Mouse (Mus musculus) gastrocnemius, postnatal 10 days (tissue): ENCODE data around the gene Cnnm1. TPM values are rescaled to one million over a fixed set of nuclear protein-coding genes. Genes with fewer than 3 reads are reported as not detected.

Experiments used
- DNase-seq: peaks from one replicate; pipeline ENCODE4 v3.0.0; 2021; ENCODE audit warnings: mixed read lengths
- long read RNA-seq, 2 experiments: library from polyadenylated mRNA; stranded (forward); transcript quantifications; one replicate each; pipeline ENCODE4 v2.0.0; 2021
- total RNA-seq, 2 experiments: library from RNA; stranded (reverse); gene quantifications; 2 replicates each; pipeline ENCODE4 v1.2.3; 2021

Cnnm1 gene
- total RNA-seq: under 1 TPM; 0.28 to 0.29 TPM
- long read RNA-seq, experiment 1, full-length matches to known transcripts: 1 of 1 reads
- long read RNA-seq, experiment 1, partial matches to known transcripts: 0 of 1 reads
- long read RNA-seq, experiment 1, other reads (novel, unspliced or antisense): 0 of 1 reads
- long read RNA-seq, experiment 2: 0 reads

GRCm38 (mm10) chr19:43440112-43440737 is at the start of gene Cnnm1:
Gene Cnnm1, plus strand, starts transcription at chr19:43440436.
- peak; percentile 33 for DNase-seq

GRCm38 (mm10) chr19:43396327-43396726 is 43.9 kb upstream of the Cnnm1 start:
- peak; percentile 21 for DNase-seq

DNA sequence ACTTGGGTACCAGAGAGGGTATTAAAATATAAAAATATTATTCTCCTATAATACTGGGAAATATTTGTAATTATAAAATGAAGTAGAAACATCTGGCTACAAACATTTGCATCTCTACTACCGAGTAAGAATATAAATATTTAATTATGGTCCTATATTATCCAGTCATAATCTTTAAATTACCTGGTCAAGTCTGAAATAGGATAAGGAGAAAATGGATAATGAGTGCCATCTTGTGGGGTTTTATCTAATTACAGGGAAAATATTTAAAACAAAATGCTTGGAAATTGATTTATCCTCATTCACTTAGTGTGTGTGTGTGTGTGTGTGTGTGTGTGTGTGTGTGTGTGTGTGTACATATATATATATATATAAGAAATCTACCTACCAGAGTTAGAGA is 33.1 kb upstream of the Cnnm1 start:
- DNase-seq: no peak

DNA sequence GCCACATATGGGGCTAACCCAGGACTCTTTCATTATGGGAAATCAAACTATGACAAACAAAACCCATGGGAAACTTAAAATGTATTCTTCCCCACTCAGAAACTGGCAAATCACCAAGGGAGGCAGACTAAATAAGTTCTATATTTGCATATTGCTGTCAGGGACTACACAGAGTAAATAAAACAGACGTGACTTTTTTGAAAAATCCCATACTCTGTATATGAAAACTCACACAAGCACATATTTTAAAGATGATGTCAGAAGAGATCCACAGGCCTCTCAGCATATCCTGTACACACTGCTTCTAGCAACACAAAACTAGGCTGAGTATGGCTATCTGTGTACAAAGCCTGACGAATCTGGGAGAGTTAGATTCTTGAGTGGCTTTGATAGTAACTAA is 24.7 kb upstream of the Cnnm1 start:
- no peak for DNase-seq

GRCm38 (mm10) chr19:43420506-43420905 is 19.7 kb upstream of the Cnnm1 start:
- no peak for DNase-seq

DNA sequence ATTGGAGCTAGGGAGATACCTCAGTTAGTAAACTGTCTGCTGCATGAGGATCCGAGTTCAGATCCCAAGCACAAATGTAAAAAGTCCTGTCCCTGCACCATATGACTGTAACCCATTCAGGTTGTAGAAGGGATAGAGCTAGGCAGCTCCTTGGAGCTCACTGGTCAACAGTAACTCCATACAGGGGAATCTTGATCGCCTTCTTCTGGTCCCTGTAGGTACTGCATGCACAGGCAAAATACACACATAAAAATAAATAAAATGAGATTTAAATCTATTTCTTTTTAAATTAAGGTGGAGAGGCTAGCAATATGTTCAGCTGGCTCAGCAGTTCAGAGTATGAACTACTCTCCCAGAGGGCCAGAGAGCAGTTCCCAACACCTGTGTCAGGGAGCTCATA is 16.2 kb upstream of the Cnnm1 start:
- DNase-seq: no peak

DNA sequence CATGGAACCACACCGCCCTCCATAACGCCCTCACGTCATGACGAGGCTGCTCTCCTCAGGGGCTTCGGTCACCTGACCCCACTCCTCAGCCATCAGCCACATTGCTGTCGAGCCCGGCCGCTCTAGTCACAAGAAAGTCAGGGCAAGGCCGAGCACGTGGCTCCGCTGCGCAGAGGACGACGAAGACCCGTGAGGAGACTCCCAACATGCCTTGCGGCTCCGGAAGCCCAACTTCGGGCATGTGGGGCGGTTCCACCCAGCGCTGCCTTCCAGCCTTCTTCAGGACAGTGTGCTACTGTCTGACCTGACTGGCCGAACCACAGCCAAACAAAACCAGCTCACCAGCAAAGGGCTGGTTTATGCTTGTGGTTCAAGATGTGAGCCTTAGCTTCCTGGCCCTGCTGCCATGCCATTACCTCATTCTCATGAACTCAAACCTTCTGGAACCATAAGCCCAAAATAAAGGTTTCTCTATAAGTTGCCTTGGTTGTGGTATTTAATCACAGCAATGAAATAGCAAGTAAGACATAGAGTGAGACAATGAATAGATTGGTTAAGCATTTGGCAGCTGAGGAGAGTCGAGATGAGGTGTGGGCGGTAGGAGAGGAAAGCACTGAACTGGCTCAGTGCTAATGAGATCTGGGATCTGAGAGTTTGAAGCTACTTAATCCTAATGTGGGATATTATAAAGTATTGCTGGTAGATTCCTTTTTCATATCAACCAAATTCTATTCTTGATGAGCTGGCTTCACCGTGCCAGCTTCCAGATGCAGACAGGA is 12.6 kb upstream of the Cnnm1 start:
- DNase-seq: no peak

- no peak for DNase-seq
Measured at GRCm38 (mm10) chr19:43439246-43439645, 990 bp upstream of the Cnnm1 start.

- peak; percentile 29 for DNase-seq
Measured at GRCm38 (mm10) chr19:43440768-43441660, 778 bp downstream of the Cnnm1 start.

- no peak for DNase-seq
Measured at GRCm38 (mm10) chr19:43441661-43441990, 1.4 kb downstream of the Cnnm1 start.

DNA sequence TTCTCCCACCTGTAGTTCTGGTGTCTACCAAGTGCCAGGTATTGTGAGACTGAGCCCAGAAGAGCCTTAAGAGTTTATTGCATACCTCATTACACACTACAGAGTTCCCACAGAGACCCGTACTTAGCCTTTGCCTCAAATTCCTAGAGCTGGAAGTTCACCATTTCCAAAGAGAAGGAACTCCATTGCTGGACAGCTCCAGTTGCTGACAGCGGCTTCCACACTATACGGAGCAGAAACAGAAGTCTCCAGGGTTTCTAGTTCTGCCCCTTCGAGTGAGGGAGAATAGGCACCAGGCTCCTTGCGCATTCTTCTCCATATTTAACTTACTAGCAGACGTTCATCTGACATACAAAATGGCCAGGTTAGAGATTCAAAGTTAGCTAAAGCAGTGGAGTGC is 2.0 kb downstream of the Cnnm1 start:
- DNase-seq: no peak

- DNase-seq: no peak
Measured at GRCm38 (mm10) chr19:43442906-43443305, 2.7 kb downstream of the Cnnm1 start.

DNA sequence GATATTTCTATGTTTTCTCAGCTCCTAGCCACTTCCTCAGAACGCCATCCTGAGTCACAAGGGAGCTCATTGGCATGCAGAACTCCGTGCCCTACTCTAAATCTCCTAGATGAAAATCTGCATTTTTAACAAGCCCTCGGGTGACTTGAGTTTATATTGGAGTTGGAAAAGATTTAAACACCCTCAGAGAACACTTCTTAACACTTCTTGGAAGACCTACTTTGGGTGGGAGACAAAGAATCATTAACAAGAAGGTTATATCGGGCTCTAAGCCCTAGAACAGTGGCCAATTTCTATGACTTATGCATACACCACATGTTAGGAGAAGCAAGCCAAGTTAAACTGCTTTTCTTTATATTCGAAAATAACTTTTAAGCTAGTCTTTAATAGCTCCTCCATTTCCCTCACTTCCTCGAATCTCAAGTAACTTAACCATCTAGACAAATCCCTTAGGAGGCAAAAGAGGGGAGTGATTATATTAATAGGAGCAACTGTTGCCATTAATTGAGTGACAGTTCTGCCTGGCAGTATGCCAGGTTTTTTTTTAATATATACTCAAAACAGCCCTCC is 4.5 kb downstream of the Cnnm1 start:
- no peak for DNase-seq

- DNase-seq: no peak
Measured at GRCm38 (mm10) chr19:43451563-43451962, 11.3 kb downstream of the Cnnm1 start.

DNA sequence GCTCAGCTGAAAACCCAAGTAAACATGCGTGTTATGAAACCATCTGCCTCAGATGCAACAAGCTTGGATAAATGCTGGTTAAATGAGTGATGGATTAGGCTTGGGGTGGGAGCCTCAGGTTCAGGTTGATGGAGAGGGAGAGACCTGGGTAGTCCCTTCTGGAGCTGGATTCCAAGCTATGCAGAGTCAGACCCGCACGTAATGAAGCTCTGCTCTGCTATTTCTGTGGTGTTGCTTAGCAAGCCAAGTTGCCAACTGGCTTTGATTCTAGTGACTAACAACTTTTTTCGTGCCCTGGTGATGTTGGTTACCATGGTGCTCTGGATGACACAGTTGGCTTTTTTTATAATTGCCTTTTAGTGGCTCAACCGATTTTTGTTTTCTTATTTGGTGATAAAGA is 11.9 kb downstream of the Cnnm1 start:
- no peak for DNase-seq

DNA sequence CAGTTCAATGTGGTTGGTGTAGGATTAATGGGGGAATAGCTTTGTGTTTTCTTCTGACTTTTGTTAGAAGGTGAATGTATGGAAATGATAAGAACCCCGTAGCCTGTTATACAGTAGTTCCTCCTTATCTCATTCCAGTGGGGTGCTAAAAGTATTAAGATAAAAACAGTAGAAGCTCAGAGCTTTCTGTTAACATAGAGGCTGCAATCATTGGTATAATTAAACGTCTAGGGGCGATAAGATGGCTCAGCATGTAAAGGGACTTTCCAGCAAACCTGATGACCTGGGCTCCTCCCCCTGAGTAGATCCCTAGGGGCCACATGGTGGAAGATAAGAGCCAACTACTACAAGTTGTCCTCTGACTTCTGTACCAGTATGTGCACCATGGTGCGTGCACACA is 12.8 kb downstream of the Cnnm1 start:
- DNase-seq: no peak

DNA sequence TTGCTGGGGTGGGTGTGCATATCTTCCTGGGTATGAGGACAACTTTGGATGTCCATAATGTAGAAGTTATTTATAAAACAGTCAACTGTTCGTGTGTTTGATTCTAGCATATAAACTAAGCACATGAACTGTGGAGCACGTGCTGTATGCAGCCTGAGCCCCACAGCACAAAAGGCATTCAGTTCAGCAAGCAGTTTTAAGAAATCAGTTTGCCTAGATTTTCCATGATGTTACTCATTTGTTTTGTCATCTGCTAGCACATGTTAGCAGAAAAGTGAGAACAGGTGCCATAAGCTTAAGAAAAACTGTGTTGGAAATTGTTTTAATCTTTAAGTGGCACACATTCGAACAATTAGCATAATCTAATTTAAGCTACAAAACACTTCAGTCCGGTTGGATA is 19.7 kb downstream of the Cnnm1 start:
- no peak for DNase-seq

DNA sequence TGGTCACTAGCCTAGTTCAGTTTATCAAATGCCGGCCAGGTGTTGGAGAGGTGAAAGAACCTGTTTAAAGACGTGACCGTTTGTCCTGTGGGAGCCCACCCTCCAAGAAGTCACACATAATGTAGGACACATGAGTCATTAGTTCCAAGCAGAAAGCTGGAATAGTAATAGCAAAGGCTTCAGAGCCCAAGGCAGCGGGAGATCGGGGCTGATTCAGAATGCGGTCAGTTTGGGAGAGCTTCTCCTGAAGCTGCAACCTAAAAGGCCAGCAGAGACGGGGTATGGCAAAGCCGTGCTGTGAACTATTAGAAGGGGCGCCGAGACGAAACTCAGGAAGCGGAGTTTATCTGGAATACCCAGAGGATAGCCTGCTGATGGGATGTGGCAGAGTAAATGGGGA is 20.2 kb downstream of the Cnnm1 start:
- DNase-seq: no peak

GRCm38 (mm10) chr19:43462141-43462540 is 21.9 kb downstream of the Cnnm1 start:
- DNase-seq: no peak

DNA sequence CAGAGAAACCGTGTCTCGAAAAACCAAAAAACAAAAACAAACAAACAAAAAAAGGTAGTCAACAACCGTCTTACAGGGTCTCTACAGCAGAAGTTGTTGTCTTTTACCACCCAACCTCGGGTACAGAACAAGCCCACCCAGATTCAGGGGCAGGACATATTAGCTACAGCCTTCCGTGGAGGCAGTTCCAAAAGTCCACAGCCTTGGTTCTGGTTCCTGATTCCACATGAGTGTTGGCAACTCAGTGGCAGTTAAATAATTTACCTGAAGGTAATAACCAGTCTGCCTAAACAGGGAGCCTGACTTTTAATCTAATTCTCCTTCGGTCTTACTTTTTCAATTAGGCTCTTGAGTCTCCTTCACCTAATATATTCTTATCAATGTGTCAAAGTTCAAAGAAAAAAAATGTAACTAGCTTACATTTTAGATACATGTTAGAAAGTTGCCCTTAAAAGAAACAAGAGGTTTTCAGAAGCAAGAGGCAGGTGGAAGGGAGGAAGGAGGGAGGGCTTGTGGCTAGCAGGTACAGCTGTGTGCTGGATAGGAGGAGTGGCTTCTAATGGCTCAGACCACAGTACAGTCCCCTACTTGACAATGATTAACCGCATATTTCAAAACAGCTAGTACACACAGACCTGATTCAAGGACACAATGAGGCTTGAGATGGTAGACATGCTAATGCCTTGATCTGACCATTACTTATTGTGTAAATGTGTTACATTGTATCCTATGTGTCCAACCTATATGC is 23.5 kb downstream of the Cnnm1 start:
- DNase-seq: no peak

GRCm38 (mm10) chr19:43464294-43464687 is 24.1 kb downstream of the Cnnm1 start:
- no peak for DNase-seq

DNA sequence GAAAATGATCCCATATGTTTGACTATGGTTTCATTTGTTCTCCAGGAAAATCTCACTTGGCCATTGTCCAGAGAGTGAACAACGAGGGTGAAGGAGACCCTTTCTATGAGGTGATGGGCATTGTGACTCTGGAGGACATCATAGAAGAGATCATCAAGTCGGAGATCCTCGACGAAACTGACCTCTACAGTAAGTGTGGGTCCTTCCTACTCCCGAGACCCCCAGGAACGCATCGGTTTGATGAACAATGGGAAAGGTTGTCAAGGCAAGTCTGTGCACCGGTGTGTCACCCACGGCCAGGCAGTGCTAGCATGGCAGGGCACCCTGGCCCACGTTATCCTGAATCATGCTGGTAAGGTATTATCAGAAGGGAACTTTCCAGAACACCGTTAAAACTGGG is 24.8 kb downstream of the Cnnm1 start:
- no peak for DNase-seq
